Mouse (Mus musculus): ENCODE measurements around the gene Tubgcp2. TPM values are rescaled to one million over a fixed set of nuclear protein-coding genes. Genes with fewer than 3 reads are reported as not detected.
A peak's percentile ranks its signal among the peaks of the same experiment; 100 is the strongest.

Gene Tubgcp2
- polyA plus RNA-seq, 1 experiment from 2014 or later = 58.7 TPM

DNA sequence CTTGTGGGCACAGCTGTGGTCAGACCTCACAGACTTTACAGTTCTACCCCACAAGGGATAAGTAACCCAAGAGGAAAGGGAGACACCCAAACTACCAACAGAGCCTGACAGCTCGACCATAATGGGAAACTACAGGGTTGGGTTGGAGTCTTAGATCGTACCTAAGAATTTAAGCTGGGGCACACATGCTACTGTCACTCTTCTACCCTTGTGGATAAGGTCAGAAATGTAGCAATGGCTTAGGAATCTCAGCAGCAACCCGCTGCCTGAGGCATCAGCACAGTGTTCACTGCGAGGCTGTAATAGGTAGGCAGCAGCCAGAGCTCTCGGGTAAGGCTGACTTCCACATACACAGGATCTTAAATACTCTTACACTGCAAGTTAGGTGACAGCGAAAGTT lies 42.9 kb downstream of the Tubgcp2 start:
- H3K9ac ChIP-seq = no peak overlapping the region
- no peak overlapping the region for H3K4me2 ChIP-seq (replicated peaks)
- no peak for ATAC-seq (ENCODE audit: low FRiP score)

DNA sequence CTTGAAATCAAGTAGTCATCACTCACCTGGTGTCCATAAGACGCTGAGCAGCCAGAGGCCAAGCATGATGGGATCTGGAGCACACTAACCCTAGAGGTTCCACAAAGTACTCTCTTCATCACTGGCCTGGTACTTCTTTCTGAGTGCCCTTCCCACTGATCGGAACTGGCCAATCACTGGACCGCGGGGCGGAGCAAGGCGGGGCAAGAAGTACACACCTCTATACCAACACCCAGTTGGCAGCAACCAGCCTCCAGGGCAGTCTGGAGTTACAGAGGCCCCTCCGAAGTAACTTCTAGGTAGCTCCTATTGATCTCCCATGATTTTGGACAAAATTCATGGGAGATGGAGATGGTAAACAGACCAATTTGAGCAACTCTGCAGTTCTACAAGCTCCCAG lies 44.1 kb downstream of the Tubgcp2 start, which contains the start of gene Adam8:
TSS of gene Adam8 (minus strand) at position 157 of the 400 bp plus-strand sequence.
- 31% methylated on average over 7 of the region's 7 CpGs for WGBS
- DNase-seq (ENCODE audit: low spot score) = no peak

More for the DNA sequence above, 42.9 kb downstream of the Tubgcp2 start:
- peaks cover 36% of the 10 kb centered on the region for H3K36me3 ChIP-seq (replicated peaks; ENCODE audit: control insufficient read depth, insufficient read depth)
- H3K4me1 ChIP-seq (replicated peaks; ENCODE audit: control insufficient read depth, insufficient read depth, low read length) = no peaks in the 10 kb centered on the region
- WGBS = 93% methylated on average over 6 of the region's 6 CpGs
- H3K27ac ChIP-seq = no peak overlapping the region
- DNase-seq (ENCODE audit: low spot score) = no peak
- no peaks in the 10 kb centered on the region for H3K27me3 ChIP-seq (ENCODE audit: control insufficient read depth, insufficient read depth, low read length)
- no peaks in the 10 kb centered on the region for H3K9me3 ChIP-seq (ENCODE audit: control insufficient read depth, low read length)
- H3K4me3 ChIP-seq (replicated peaks; ENCODE audit: low read length) = no peak overlapping the region

GRCm38 (mm10) chr7:139990864-139991394 lies 45.5 kb downstream of the Tubgcp2 start:
- Histone ChIP-seq H3K27ac (no peak overlapping the region), H3K4me2 (replicated peaks) (no peak overlapping the region), H3K27me3 (ENCODE audit: control insufficient read depth, insufficient read depth, low read length) (no peaks in the 10 kb centered on the region), H3K9ac (no peak overlapping the region), H3K4me3 (replicated peaks; ENCODE audit: low read length) (no peak overlapping the region), H3K36me3 (replicated peaks; ENCODE audit: control insufficient read depth, insufficient read depth) (peaks cover 10% of the 10 kb centered on the region), H3K9me3 (ENCODE audit: control insufficient read depth, low read length) (no peaks in the 10 kb centered on the region), H3K4me1 (replicated peaks; ENCODE audit: control insufficient read depth, insufficient read depth, low read length) (no peaks in the 10 kb centered on the region)
- DNase-seq (ENCODE audit: low spot score) = no peak
- 78% methylated on average over 8 of the region's 8 CpGs for WGBS
- no peak for ATAC-seq (ENCODE audit: low FRiP score)

More for the DNA sequence above, 44.1 kb downstream of the Tubgcp2 start, which contains the start of gene Adam8:
- no peak for ATAC-seq (ENCODE audit: low FRiP score)
- Histone ChIP-seq H3K27me3 (ENCODE audit: control insufficient read depth, insufficient read depth, low read length) (no peaks in the 10 kb centered on the region), H3K27ac (no peak within 1 kb of the TSS), H3K4me3 (replicated peaks; ENCODE audit: low read length) (no peak within 1 kb of the TSS), H3K9me3 (ENCODE audit: control insufficient read depth, low read length) (no peaks in the 10 kb centered on the region), H3K36me3 (replicated peaks; ENCODE audit: control insufficient read depth, insufficient read depth) (peaks cover 25% of the 10 kb centered on the region), H3K4me1 (replicated peaks; ENCODE audit: control insufficient read depth, insufficient read depth, low read length) (no peaks in the 10 kb centered on the region), H3K9ac (no peak within 1 kb of the TSS), H3K4me2 (replicated peaks) (no peak within 1 kb of the TSS)

GRCm38 (mm10) chr7:139988272-139988671 lies 48.2 kb downstream of the Tubgcp2 start:
- Histone ChIP-seq H3K4me2 (replicated peaks) (no peak overlapping the region), H3K27ac (no peak overlapping the region), H3K9me3 (ENCODE audit: control insufficient read depth, low read length) (no peaks in the 10 kb centered on the region), H3K4me1 (replicated peaks; ENCODE audit: control insufficient read depth, insufficient read depth, low read length) (no peaks in the 10 kb centered on the region), H3K36me3 (replicated peaks; ENCODE audit: control insufficient read depth, insufficient read depth) (peaks cover 15% of the 10 kb centered on the region; the same call in 1 of the 2 replicates), H3K9ac (no peak overlapping the region), H3K27me3 (ENCODE audit: control insufficient read depth, insufficient read depth, low read length) (no peaks in the 10 kb centered on the region), H3K4me3 (replicated peaks; ENCODE audit: low read length) (no peak overlapping the region)
- ATAC-seq (ENCODE audit: low FRiP score) = no peak
- 95% methylated on average over 9 of the region's 9 CpGs for WGBS
- DNase-seq (ENCODE audit: low spot score) = no peak

DNA sequence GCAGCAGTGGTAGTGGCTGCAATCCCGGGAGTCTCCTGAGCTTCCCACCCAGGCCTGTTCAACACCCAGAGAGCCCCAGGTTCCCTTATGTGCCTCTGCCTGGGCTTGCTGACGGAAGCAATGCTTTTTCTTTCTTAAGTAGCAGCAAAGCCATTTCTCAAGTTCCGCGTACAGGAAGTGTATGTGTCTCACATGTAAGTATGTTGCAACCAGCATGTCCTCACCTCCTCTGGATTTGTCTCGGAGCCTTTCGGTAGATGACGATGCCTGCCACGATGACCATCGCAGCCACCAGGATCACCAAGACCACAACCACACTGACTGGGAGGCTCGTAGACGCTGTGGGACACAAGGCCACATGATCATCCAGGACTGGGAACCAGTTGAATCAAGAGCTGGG lies 52.0 kb downstream of the Tubgcp2 start:
- no peaks in the 10 kb centered on the region for H3K4me1 ChIP-seq (replicated peaks; ENCODE audit: control insufficient read depth, insufficient read depth, low read length)
- DNase-seq (ENCODE audit: low spot score) (no peak), ATAC-seq (ENCODE audit: low FRiP score) (no peak)
- no peak overlapping the region for H3K9ac ChIP-seq
- no peak overlapping the region for H3K27ac ChIP-seq
- no peak overlapping the region for H3K4me2 ChIP-seq (replicated peaks)
- no peaks in the 10 kb centered on the region for H3K27me3 ChIP-seq (ENCODE audit: control insufficient read depth, insufficient read depth, low read length)
- H3K9me3 ChIP-seq (ENCODE audit: control insufficient read depth, low read length) = no peaks in the 10 kb centered on the region
- peaks cover 15% of the 10 kb centered on the region; the same call in 1 of the 2 replicates for H3K36me3 ChIP-seq (replicated peaks; ENCODE audit: control insufficient read depth, insufficient read depth)
- WGBS = 94% methylated on average over 11 of the region's 11 CpGs
- H3K4me3 ChIP-seq (replicated peaks; ENCODE audit: low read length) = no peak overlapping the region

- 92% methylated on average over 11 of the region's 11 CpGs for WGBS
- Histone ChIP-seq H3K27ac (no peak overlapping the region), H3K4me1 (replicated peaks; ENCODE audit: control insufficient read depth, insufficient read depth, low read length) (peaks cover 13% of the 10 kb centered on the region; the same call in 1 of the 2 replicates), H3K9me3 (ENCODE audit: control insufficient read depth, low read length) (no peaks in the 10 kb centered on the region), H3K4me2 (replicated peaks) (no peak overlapping the region), H3K36me3 (replicated peaks; ENCODE audit: control insufficient read depth, insufficient read depth) (peaks cover 15% of the 10 kb centered on the region; the same call in 1 of the 2 replicates), H3K4me3 (replicated peaks; ENCODE audit: low read length) (no peak overlapping the region), H3K27me3 (ENCODE audit: control insufficient read depth, insufficient read depth, low read length) (no peaks in the 10 kb centered on the region), H3K9ac (no peak overlapping the region)
- ATAC-seq (ENCODE audit: low FRiP score) (no peak), DNase-seq (ENCODE audit: low spot score) (no peak)
Observed at GRCm38 (mm10) chr7:139982058-139982457, 54.4 kb downstream of the Tubgcp2 start.

DNA sequence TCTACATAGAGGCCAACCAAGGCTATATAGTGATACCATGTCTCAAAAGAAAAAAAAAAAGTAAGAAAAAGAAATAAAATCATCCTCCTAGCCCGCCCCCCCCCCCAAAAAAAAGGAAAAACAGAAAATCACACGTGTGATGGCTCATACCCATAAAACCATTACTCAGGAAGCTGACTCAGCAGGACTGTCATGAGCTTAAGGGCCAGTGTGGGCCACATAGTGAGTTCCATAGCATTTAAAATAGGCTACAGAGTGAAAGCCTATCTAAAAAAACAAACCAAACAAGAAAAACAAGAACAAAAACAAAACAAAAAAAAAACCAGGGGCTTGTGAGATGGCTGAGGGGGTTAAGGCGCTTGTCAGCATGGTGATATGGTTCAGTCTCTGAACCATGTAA lies 55.7 kb downstream of the Tubgcp2 start:
- H3K27ac ChIP-seq = no peak overlapping the region
- DNase-seq (ENCODE audit: low spot score) (no peak), ATAC-seq (ENCODE audit: low FRiP score) (no peak)
- H3K4me3 ChIP-seq (replicated peaks; ENCODE audit: low read length) = no peak overlapping the region
- no peaks in the 10 kb centered on the region for H3K27me3 ChIP-seq (ENCODE audit: control insufficient read depth, insufficient read depth, low read length)
- H3K9me3 ChIP-seq (ENCODE audit: control insufficient read depth, low read length) = no peaks in the 10 kb centered on the region
- WGBS = 56% methylated on average over 3 of the region's 3 CpGs
- H3K36me3 ChIP-seq (replicated peaks; ENCODE audit: control insufficient read depth, insufficient read depth) = peaks cover 15% of the 10 kb centered on the region; the same call in 1 of the 2 replicates
- H3K4me2 ChIP-seq (replicated peaks) = no peak overlapping the region
- H3K9ac ChIP-seq = no peak overlapping the region
- H3K4me1 ChIP-seq (replicated peaks; ENCODE audit: control insufficient read depth, insufficient read depth, low read length) = peaks cover 13% of the 10 kb centered on the region; the same call in 1 of the 2 replicates

GRCm38 (mm10) chr7:139979011-139979719 lies 57.3 kb downstream of the Tubgcp2 start:
- H3K27ac ChIP-seq = 0 out of 2 replicates have a peak overlapping the region, but pooled peaks have one; percentile 26
- H3K27me3 ChIP-seq (ENCODE audit: control insufficient read depth, insufficient read depth, low read length) = no peaks in the 10 kb centered on the region
- DNase-seq (ENCODE audit: low spot score) (no peak), ATAC-seq (ENCODE audit: low FRiP score) (peak; percentile 34; the same call in 1 of the 2 replicates)
- H3K9ac ChIP-seq = peak overlapping the region; percentile 70
- peak overlapping the region; percentile 49 for H3K4me3 ChIP-seq (replicated peaks; ENCODE audit: low read length)
- no peaks in the 10 kb centered on the region for H3K36me3 ChIP-seq (replicated peaks; ENCODE audit: control insufficient read depth, insufficient read depth)
- H3K4me2 ChIP-seq (replicated peaks) = peak overlapping the region; percentile 88
- WGBS = 43% methylated on average over 13 of the region's 13 CpGs
- peaks cover 13% of the 10 kb centered on the region; the same call in 1 of the 2 replicates for H3K4me1 ChIP-seq (replicated peaks; ENCODE audit: control insufficient read depth, insufficient read depth, low read length)
- no peaks in the 10 kb centered on the region for H3K9me3 ChIP-seq (ENCODE audit: control insufficient read depth, low read length)

DNA sequence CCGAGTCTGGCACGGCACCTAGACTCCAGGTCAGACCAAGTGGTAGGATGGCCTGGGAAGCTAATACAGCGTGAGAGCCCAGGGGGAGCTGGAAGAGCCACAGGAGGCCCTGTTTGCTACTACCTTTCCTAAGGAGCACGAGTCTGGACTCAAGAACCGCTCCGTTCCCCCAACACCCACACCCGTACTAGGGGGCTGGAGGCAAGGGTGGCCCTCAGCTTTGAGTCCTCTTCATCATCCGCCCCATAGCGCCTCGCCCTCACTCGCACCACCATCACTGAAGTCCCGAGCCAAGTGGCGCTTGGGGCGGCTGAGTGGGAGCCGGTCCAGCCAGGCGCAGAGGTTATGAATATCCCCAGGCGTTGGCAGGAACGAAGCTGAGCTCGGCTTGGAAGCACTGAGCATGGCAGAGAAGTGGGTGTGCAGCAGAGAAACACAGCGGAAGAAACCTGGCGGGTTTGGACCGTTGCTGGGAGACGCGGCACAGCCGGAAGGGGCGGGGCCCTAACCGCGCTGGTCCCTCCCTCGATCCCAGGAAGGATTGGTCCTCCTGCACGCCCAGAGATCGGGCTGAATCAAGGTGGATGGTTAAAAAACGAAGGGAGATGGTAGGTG lies 58.1 kb downstream of the Tubgcp2 start, which contains the start of gene 6430531B16Rik:
TSS of gene 6430531B16Rik (minus strand) at position 478 of the 615 bp plus-strand sequence.
- peak within 1 kb of the TSS; percentile 70 for H3K9ac ChIP-seq
- H3K4me1 ChIP-seq (replicated peaks; ENCODE audit: control insufficient read depth, insufficient read depth, low read length) = peaks cover 13% of the 10 kb centered on the region; the same call in 1 of the 2 replicates
- H3K4me2 ChIP-seq (replicated peaks) = peak within 1 kb of the TSS; percentile 88
- H3K4me3 ChIP-seq (replicated peaks; ENCODE audit: low read length) = peak within 1 kb of the TSS; percentile 49
- H3K27ac ChIP-seq = peak within 1 kb of the TSS; percentile 64
- 3% methylated on average over 32 of the region's 32 CpGs for WGBS
- no peaks in the 10 kb centered on the region for H3K36me3 ChIP-seq (replicated peaks; ENCODE audit: control insufficient read depth, insufficient read depth)
- peak; percentile 94 for ATAC-seq (ENCODE audit: low FRiP score)
- no peaks in the 10 kb centered on the region for H3K27me3 ChIP-seq (ENCODE audit: control insufficient read depth, insufficient read depth, low read length)
- peak; percentile 85 for DNase-seq (ENCODE audit: low spot score)
- no peaks in the 10 kb centered on the region for H3K9me3 ChIP-seq (ENCODE audit: control insufficient read depth, low read length)

All from hindbrain, embryonic 14.5 days (tissue).